8 mouse cellular contexts compared by ENCODE assay signal in the genomic region with DNA sequence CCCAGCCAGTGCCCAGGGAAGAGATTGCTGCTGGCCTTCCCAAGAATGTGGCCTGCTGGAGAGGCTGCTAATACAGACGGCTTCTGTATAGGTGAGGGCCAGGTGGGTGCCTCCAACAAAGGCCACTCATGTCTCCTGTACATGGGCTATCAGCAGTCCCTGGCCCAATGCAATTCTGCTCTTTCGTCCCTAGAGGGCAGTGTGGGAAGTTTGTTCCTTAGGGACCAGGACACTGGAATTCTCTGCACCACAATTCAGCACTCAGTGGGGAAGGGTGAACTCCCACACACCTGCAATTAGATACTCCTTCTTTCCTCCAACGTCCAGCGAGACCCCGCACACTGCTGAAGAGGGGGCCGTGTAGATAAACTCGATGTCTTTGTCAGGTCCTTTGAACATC. TPM values are rescaled to one million over a fixed set of nuclear protein-coding genes. Genes with fewer than 3 reads are reported as not detected.
DNase-seq lines count a peak whose midpoint lies in the region; ATAC-seq and TF ChIP-seq lines count a peak whose summit lies in the region.

No protein-coding gene starts in this region.

- H3K4me1 ChIP-seq in testis, adult 2 months (ENCODE audit: control insufficient read depth, insufficient read depth, low read length) = peaks cover 4% of the 10 kb centered on the region
- peaks cover 9% of the 10 kb centered on the region for H3K4me1 ChIP-seq in hindbrain, embryonic 16.5 days (ENCODE audit: control insufficient read depth, insufficient read depth, low read depth, low read length)
- H3K4me1 ChIP-seq in midbrain, postnatal 0 days (ENCODE audit: insufficient read depth, low read length) = 0 out of 2 replicates have a peak, but pooled peaks cover 7% of the 10 kb centered on the region

- TF ChIP-seq POLR2A in testis, adult 2 months (IDR thresholded peaks at IDR 0.05; ENCODE audit: control insufficient read depth, low read depth, low read length) = no peak

- 27% methylated on average over 7 of the region's 7 CpGs for WGBS in hindbrain, embryonic 16.5 days
- WGBS in midbrain, postnatal 0 days = 28% methylated on average over 7 of the region's 7 CpGs

- H3K9ac ChIP-seq in hindbrain, embryonic 16.5 days (ENCODE audit: low read depth, low read length) = no peak overlapping the region
- no peak overlapping the region for H3K9ac ChIP-seq in midbrain, postnatal 0 days (replicated peaks; ENCODE audit: low read length, poor library complexity, severe bottlenecking)

- TF ChIP-seq CTCF in testis, adult 2 months (IDR thresholded peaks at IDR 0.05; ENCODE audit: control insufficient read depth, insufficient read depth, insufficient replicate concordance, low read depth, low read length) = peak; percentile 84
- peak; percentile 86 for TF ChIP-seq CTCF in midbrain, postnatal 0 days (IDR thresholded peaks at IDR 0.05)

- no peaks in the 10 kb centered on the region for H3K9me3 ChIP-seq in hindbrain, embryonic 16.5 days (ENCODE audit: control insufficient read depth, low read length)
- no peaks in the 10 kb centered on the region for H3K9me3 ChIP-seq in midbrain, postnatal 0 days (ENCODE audit: low read length)

- intact Hi-C loops in left cerebral cortex, postnatal 4 days (cut with DNase I) = loop anchor here (5.0 kb wide), 1 partner anchor 35 kb away; no protein-coding TSS in a partner anchor

- no peaks in the 10 kb centered on the region for H3K36me3 ChIP-seq in testis, adult 2 months (ENCODE audit: control insufficient read depth, insufficient read depth, low read length)
- 0 out of 2 replicates have a peak, but pooled peaks cover 5% of the 10 kb centered on the region for H3K36me3 ChIP-seq in hindbrain, embryonic 16.5 days (ENCODE audit: control insufficient read depth, insufficient read depth, low read length)
- H3K36me3 ChIP-seq in midbrain, postnatal 0 days (ENCODE audit: insufficient read depth, low read length) = 0 out of 2 replicates have a peak, but pooled peaks cover 21% of the 10 kb centered on the region

- H3K27ac ChIP-seq in testis, adult 2 months (ENCODE audit: control insufficient read depth, insufficient read depth, low read depth, low read length) = no peak overlapping the region
- H3K27ac ChIP-seq in hindbrain, embryonic 16.5 days (ENCODE audit: low read depth, low read length) = no peak overlapping the region
- no peak overlapping the region for H3K27ac ChIP-seq in midbrain, postnatal 0 days (ENCODE audit: low read depth, low read length)

- no peak for DNase-seq in testis, postnatal 10 days (ENCODE audit: low spot score)
- peak; percentile 73 for DNase-seq in adrenal gland, postnatal 14 days
- peak; percentile 68 for DNase-seq in embryo, embryonic 9.5 days (ENCODE audit: extremely low spot score)
- peak; percentile 38 for DNase-seq in left cerebral cortex, postnatal 4 days
- peak; percentile 81 for DNase-seq in midbrain, postnatal 0 days (ENCODE audit: low spot score)
- no peak for DNase-seq in testis, postnatal 14 days (ENCODE audit: low spot score)

- H3K4me2 ChIP-seq in hindbrain, embryonic 16.5 days (ENCODE audit: low read length) = no peak overlapping the region
- H3K4me2 ChIP-seq in midbrain, postnatal 0 days (ENCODE audit: low read depth, low read length, poor library complexity, severe bottlenecking) = no peak overlapping the region

- 0 out of 2 replicates have a peak, but pooled peaks have one; percentile 27 for ATAC-seq in hindbrain, embryonic 16.5 days
- ATAC-seq in midbrain, postnatal 0 days (ENCODE audit: low FRiP score) = 0 out of 2 replicates have a peak, but pooled peaks have one; percentile 10

- no peaks in the 10 kb centered on the region for H3K27me3 ChIP-seq in testis, adult 2 months (ENCODE audit: control insufficient read depth, insufficient read depth, low read length)
- no peaks in the 10 kb centered on the region for H3K27me3 ChIP-seq in hindbrain, embryonic 16.5 days (replicated peaks; ENCODE audit: control insufficient read depth, insufficient read depth, low read length)
- H3K27me3 ChIP-seq in midbrain, postnatal 0 days (ENCODE audit: insufficient read depth, low read length) = no peaks in the 10 kb centered on the region

- H3K4me3 ChIP-seq in testis, adult 2 months (ENCODE audit: control insufficient read depth, low read depth, low read length) = no peak overlapping the region
- no peak overlapping the region for H3K4me3 ChIP-seq in hindbrain, embryonic 16.5 days (ENCODE audit: low read length)
- H3K4me3 ChIP-seq in midbrain, postnatal 0 days (ENCODE audit: low read depth, low read length) = no peak overlapping the region

RNA-seq across cellular contexts. Expression of a gene that starts 25.2 kb away (rescaled TPM):
- 274 and 283 TPM in 2 replicates for polyA plus RNA-seq in testis, adult 2 months (2012; rRNA removed)
- total RNA-seq in adrenal gland, postnatal 14 days (2021) = 0.67 and 1.7 TPM in 2 replicates
- 0.15 and 0.17 TPM in 2 replicates for polyA plus RNA-seq in hindbrain, embryonic 16.5 days (2015; fragmentation: Nextera tagmentation; extraction: Ambion mirVana)
- 1 to 10 TPM; 2.8 to 3.9 TPM for total RNA-seq in left cerebral cortex, postnatal 4 days (2021)
- 0.16 and 0.71 TPM in 2 replicates for total RNA-seq in midbrain, postnatal 0 days (2014; rRNA removed)
- polyA plus RNA-seq in midbrain, postnatal 0 days (2015; fragmentation: Nextera tagmentation; extraction: Ambion mirVana) = 0.13 and 0.22 TPM in 2 replicates

RNA-seq across cellular contexts. Expression of a gene that starts 27.1 kb away (rescaled TPM):
- polyA plus RNA-seq in testis, adult 2 months (2012; rRNA removed) = 3.7 and 3.9 TPM in 2 replicates
- 23.0 and 24.2 TPM in 2 replicates for total RNA-seq in adrenal gland, postnatal 14 days (2021)
- polyA plus RNA-seq in hindbrain, embryonic 16.5 days (2015; fragmentation: Nextera tagmentation; extraction: Ambion mirVana) = 15.2 and 18.9 TPM in 2 replicates
- total RNA-seq in left cerebral cortex, postnatal 4 days (2021) = 10 to 100 TPM; 27.3 to 30.2 TPM
- total RNA-seq in midbrain, postnatal 0 days (2014; rRNA removed) = 13.7 and 20.4 TPM in 2 replicates
- polyA plus RNA-seq in midbrain, postnatal 0 days (2015; fragmentation: Nextera tagmentation; extraction: Ambion mirVana) = 10.6 and 13.1 TPM in 2 replicates

RNA-seq across cellular contexts. Expression of a gene that starts 38.4 kb away (rescaled TPM):
- 81.7 and 94.1 TPM in 2 replicates for polyA plus RNA-seq in testis, adult 2 months (2012; rRNA removed)
- total RNA-seq in adrenal gland, postnatal 14 days (2021) = 78.9 and 94.3 TPM in 2 replicates
- 95.2 and 97.8 TPM in 2 replicates for polyA plus RNA-seq in hindbrain, embryonic 16.5 days (2015; fragmentation: Nextera tagmentation; extraction: Ambion mirVana)
- 100 to 1,000 TPM; 273 to 295 TPM for total RNA-seq in left cerebral cortex, postnatal 4 days (2021)
- total RNA-seq in midbrain, postnatal 0 days (2014; rRNA removed) = 212 and 217 TPM in 2 replicates
- polyA plus RNA-seq in midbrain, postnatal 0 days (2015; fragmentation: Nextera tagmentation; extraction: Ambion mirVana) = 129 and 140 TPM in 2 replicates

Comparison
In these comparisons a context has a peak if more than half of its experiments do, and no peak if none do; other contexts are left out.
1. DNase-seq: peak in adrenal gland, postnatal 14 days (single experiment), embryo, embryonic 9.5 days (single experiment), left cerebral cortex, postnatal 4 days (single experiment) and midbrain, postnatal 0 days (single experiment); none in testis, postnatal 10 days (single experiment) and testis, postnatal 14 days (single experiment).